Mouse (Mus musculus): ENCODE data around the gene Akr1b7.
"Not testable (repeated sequence)": the region's sequence is repeated elsewhere in the genome, so short reads cannot be mapped to it uniquely, and the experiment has no call there.

Gene Akr1b7

DNA sequence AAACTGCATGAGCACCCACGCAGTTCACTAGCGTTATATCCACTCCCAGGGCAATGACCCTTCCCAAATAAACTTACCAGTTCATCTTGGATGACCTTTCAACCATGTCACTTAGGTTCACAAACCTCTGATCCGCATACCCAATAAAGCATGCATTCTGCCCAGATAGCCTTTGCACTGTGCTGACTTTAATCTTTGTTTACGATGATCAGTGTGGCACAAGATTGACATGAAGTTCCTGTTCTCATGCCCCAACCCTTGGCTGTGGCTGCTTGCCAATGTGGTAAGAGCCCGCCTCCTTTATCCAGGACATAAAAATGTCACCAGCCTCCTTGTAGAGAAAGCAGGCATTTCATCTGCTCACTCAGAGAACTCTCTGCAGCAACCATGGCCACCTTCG lies at the start of gene Akr1b7:
Gene Akr1b7 (plus strand): TSS at position 312 of the 400 bp plus-strand sequence.
- in situ Hi-C loops (cut with MboI, MseI) = no loop called here

DNA sequence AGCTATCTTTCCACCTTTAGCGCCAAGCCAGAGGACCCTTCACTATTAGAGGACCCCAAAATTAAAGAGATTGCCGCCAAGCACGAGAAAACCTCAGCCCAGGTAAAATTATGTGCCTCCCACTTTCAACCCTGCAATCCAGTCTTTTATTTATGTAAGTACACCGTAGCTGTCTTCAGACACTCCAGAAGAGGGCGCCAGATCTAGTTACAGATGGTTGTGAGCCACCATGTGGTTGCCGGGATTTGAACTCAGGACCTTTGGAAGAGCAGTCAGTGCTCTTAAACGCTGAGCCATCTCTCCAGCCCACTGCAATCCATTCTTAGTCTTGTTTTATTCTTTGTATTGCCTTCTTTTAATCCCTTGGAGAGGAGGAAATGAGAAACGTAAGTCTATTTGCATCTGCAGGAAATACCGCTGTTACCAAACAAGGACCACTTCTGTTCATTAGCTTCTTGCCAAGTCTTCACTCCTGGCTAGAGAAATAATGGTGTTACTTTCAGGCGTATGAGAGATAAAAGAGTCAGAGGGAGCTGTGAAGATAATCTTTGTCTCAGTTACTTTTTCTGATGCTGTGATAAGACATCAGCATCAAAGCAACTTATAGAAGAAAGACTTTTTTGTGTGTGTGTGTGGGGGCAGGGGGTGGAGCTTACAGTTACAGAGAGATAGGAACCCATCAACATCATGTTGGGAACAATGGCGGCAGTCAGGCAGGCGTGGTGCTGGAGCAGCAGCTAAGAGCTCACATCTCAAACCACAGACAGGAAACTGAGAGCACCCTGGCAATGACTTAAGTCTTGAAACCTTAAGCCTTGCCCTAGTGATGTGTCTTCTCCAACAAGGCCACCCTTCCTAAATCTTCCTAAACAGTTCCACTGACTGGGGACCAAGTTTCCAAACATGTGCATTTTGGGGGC lies 47.7 kb upstream of the Akr1b7 start:
- in situ Hi-C loops (cut with MboI, MseI) = loop anchor here in 1 of 2 experiments (5.0 to 10.0 kb wide), 2 partner anchors 83 to 1770 kb away; no protein-coding TSS in a partner anchor

DNA sequence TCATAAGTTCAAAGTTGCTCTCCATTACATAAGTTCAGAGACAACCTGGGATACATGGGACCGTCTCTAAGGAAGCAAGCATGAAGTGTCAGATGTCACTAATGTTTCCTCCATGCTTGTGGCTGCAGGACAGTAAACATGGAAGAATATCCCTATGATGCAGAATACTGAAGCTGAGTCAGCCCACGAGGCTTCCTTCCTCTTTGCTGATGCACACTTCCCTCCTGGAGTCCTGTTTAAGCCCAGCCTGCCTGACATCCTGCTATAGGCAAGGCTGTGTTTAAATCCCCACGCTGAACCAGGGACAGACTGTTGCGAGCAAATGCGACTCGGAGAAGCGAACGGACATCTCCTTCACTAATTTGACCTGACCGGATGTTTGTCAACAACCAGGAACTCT lies 44.1 kb upstream of the Akr1b7 start:
- in situ Hi-C loops (cut with MboI, MseI) = loop anchor here in 1 of 2 experiments (10.0 kb wide), 1 partner anchor 1773 kb away; no protein-coding TSS in a partner anchor

DNA sequence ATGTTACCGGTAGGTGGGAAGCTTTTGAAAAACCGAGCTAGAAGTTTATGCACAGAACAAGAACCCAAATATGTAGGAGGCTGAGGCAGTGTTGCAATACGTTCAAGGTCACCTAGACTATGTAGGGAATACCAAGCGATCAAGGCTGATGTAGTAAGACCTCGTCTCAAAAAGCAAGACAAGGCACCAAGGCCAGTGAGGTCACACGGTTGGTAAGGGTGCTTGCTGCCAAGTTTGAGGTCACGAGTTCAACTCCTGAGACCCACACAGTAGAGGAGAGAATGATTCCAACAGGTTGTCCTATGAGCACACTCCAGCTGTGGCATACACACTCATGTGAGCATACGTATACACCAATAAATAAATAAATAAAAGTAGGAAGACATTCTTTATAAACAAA lies 42.1 kb upstream of the Akr1b7 start:
- in situ Hi-C loops (cut with MboI, MseI) = no loop called here

DNA sequence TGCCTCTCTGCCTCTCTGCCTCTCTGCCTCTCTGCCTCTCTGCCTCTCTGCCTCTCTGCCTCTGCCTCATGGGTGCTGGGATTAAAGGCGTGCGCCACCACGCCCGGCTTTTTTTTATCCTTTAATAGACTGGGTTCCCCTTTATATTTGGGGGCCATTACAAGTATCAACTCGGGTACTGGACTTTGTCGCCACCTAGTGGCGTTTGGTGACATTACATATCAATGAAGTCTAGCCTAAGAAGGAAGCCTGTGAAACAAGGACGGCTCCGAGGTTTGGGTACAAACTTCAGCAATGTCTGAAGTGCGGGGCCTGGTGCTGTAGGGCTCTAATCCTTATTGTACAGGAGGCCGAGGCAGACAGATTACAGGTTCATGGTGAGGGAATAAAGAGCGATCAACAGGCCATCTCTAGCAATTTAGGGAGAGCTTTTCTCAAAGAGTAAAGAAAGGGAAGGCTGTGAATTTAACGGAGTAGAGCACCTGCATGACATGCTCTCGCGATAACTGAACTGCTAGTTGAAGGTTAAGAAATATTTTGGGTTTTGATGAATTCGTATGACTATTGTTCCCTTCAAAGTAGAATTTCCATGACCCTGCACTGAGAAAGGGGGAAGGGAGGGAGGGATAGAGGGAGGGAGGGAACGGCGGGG lies 40.3 kb upstream of the Akr1b7 start:
- in situ Hi-C loops (cut with MboI, MseI) = no loop called here

DNA sequence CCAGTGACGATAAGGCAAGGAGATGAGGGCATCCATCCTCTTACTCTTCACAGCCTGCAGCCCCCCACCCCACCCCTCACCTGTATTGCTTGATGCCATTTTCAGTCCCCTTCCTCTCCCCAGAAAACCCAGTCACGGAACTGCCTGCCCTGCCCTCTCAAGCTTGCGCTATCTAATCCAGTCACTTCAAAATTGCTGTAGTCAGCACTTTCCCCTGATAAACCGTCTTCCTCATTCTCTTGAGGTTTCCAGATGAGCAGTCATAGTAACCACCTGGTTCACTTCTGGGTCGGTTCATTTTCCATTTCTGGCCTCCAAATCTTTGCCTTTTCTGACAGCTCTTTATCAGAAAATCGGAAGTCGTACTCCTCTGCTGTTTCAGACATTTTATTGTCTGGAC lies 38.3 kb upstream of the Akr1b7 start:
- in situ Hi-C loops (cut with MboI, MseI) = no loop called here

DNA sequence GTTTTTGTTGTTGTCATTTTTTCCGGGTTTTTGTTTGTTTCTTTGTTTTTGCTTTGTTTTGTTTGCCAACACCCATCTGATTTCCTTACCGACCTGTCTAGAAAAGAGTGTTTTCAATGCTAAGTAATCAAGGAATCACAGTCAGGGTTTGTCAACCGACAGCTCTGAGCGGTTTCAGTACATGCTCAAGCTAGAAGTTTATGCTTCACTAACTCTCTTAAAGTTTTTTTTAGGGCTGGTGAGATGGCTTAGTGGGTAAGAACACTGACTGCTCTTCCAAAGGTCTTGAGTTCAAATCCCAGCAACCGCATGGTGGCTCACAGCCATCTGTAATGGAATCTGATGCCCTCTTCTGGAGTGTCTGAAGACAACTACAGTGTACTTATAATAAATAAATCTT lies 36.2 kb upstream of the Akr1b7 start:
- in situ Hi-C loops (cut with MboI, MseI) = not testable (repeated sequence)

DNA sequence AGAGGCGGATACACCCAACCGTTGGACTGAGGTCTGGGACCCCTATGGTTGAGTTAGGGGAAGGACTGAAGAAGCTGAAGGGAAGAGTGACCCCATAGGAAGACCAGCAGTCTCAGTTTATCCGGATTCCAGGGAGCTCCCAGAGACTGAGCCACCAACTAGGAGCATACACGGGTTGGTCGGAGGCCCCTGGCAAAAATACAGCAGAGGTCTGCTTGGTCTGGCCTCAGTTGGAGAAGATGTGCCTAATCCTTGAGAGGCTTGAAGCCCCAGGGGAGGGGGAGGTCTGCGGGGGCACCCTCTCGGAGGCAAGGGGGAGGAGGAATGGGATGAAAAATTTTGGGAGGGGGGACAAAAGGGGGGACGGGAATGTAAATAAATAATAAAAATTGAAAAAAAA lies 28.7 kb upstream of the Akr1b7 start:
- in situ Hi-C loops (cut with MboI, MseI) = loop anchor here in 1 of 2 experiments (10.0 kb wide), 1 partner anchor 611 kb away; no protein-coding TSS in a partner anchor

DNA sequence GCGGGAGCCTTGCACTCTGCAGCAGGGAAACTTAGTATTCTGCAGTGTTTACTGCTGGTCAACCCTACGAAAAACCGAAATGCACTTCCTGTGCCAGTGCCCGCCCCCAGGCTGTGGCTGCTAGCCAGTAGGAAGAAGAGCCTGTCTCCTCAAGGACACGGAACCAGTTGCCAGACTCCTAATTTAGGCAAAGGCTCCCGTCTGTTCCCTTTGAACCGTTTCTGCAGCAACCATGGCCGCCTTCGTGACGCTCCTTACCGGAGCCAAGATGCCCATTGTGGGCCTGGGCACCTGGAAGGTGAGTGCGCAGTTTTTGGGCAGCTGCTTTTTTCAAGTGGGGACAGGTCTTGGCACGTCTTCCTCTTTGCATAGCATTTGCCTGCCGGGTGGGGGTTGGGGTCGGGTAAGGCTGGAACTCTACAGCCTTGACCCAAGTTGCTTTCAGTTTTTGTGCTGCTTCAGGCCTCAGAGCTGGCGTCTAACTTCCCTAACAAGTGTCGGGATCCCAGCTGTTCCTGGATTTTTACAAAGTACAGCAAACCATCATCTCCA lies 27.9 kb upstream of the Akr1b7 start, which contains the start of gene Akr1b10:
Gene Akr1b10 (plus strand): TSS at position 109 of the 552 bp plus-strand sequence.
- in situ Hi-C loops (cut with MboI, MseI) = loop anchor here in 1 of 2 experiments (10.0 kb wide), 1 partner anchor 611 kb away; no protein-coding TSS in a partner anchor

DNA sequence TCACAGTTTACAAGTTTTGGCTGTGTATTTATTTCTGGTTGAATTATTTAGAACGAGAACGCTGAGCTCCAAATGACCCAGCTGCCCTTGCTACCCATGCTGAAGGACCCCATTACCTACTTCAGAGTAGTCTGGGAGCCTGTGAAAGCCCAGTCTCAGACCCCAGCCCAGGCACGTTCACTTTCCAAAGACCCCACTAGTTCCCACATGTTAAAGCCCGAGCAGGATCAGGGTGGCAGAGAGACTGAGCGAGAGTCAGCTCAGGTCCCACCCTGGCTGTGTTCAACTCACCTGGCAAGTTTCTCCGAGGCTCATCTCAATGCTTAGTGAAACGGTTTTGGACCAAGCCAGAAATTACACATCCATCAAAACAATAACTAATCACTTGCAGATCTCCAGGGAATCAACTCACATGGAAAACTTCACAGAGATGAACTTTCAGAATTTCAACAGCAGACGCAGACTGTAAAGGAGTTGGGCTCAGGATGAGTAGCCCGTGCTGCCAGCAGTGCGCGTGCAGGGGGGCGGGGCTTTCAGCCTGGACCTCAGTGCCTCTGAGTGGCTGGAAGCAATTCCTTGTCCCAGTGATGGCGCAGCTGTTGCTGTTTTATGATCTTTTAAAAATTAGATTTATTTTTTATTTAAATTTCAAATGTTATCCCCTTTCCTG lies 27.3 kb upstream of the Akr1b7 start:
- in situ Hi-C loops (cut with MboI, MseI) = loop anchor here in 1 of 2 experiments (10.0 kb wide), 1 partner anchor 610 kb away; no protein-coding TSS in a partner anchor

DNA sequence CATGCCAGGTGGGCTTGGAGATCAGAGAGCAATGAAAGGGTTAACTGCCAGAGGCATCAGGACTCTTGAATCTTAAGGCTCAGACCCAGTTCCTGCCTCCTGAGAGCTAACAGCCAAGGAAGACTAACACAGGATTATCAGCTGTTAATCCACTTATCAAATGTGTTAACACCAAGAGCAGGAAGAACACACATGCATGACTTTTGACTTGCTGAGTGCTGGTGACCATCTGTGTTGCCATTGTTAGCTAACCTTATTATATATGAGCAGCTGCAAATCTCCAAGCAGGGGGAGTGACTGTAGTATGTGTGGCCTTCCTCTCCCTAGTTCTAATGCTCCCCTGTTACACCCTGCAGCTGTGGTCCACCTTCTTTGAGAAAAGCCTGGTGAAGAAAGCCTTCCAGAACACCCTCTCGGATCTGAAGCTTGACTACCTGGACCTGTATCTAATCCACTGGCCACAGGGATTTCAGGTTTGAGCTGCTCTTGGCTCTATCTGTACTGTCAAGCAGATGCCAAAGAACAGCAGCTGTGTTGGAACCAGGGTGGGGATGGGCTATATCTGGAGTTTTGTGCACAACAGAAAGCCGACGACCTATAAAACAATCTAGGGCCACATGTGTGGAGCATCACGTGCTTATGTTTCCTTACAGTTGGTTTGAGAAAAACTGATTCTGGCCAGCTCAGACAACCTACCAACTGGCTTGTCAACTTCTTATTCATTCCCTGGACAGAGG lies 23.5 kb upstream of the Akr1b7 start:
- in situ Hi-C loops (cut with MboI, MseI) = loop anchor here in 1 of 2 experiments (10.0 kb wide), 1 partner anchor 606 kb away; no protein-coding TSS in a partner anchor

DNA sequence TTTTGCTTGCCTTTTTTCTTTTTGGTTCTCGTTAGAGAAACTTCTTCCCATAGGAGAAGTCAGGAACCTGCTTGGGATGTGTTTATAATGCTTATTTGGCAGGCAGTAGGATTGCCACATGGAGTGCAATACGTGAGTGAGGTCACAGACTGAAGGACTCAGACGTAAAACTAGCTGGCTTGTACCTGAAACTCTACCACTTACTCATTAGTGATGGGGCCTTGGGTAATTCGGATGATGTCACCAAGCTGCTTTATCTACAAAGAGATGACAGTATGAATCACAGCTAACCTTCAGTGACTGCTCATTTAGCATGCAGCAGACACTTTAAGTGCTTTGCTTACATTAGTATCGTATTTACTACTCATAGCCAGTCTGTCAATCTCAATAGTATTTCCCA lies 16.2 kb upstream of the Akr1b7 start:
- in situ Hi-C loops (cut with MboI, MseI) = no loop called here

DNA sequence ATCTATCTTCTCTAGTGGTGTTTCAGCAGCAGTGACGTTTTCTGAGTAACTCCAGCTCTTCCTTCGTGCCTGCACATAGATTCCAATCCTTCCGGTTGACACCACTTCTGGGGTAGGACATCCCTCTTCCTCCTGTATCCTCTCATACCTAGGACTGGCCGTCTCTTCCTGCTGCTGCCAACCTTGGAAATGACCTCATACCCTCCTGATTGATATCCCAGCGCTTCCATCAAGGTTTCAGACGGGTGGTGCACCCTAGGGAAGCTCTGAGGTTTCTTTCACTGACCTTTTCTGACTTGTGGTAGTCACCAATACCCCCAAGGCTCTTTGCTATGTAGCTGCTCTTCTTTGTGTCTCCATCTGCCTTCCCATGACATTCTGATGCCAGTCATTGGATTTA lies 13.7 kb upstream of the Akr1b7 start:
- in situ Hi-C loops (cut with MboI, MseI) = no loop called here

DNA sequence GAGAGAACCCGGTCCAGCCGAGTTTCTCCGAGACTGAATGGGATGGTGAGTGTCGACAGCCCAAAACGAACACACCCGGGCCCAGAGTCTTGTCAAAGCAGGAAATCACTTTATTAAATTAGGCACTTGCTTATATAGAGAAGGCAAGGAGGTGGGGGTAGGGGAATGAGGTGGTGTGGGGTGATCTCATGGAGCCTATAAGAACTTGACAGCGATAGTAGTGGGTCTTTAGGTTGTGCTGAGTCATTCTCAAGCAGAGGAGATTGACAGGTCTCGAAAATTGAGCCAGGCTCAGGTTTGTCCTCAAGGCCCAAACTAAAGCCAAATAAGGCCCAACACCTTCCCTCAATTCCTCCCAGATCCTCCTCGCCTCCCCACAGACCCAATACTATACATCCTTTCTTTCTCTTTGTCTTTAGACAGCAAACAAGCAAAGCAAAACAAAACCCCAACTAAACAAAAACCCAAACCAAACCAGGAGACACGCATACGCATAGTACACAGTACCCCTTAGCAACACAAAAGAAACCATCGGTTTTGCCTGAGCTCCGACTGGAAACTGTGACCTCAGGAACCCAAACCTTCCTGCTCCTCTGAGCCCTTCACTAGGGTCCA lies 12.4 kb upstream of the Akr1b7 start:
- in situ Hi-C loops (cut with MboI, MseI) = no loop called here

DNA sequence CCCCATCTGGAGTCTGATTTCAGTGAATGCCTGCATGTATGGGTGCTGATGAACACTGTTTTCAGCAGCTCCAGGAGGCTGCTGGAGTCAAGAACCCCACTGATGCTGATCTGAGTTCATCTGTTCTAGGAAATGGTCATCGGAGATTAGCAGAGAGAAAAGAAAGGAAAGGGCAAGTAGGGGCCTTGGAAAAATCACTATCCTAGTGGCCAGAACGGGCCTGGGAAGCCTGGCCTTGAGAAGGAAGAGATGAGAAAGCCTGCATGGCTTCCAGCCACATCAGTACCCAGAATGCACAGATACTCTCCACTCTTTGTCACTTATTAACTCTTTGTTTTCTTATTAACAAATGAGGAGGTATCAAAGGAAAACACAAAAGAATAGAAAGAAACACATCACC lies 11.4 kb upstream of the Akr1b7 start:
- in situ Hi-C loops (cut with MboI, MseI) = no loop called here

DNA sequence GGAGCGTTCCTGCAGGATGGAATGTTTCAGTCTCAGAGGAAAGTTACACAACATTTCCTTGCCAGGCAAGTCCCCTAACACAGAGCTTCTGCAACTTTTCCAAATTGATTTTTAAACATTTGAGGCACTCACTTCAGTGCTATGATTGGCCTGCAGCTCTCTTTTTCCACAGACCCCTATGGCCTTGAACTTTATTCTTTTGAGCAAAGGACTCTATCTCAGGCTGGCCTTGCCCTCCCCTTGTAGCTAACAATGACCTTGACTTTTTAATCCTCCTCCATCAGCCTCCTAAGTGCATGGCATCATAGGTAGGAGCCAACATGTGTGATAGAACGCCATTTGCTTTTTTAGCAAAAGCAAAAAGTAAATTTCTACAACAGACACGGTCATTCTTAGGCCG lies 5.4 kb upstream of the Akr1b7 start:
- in situ Hi-C loops (cut with MboI, MseI) = no loop called here

DNA sequence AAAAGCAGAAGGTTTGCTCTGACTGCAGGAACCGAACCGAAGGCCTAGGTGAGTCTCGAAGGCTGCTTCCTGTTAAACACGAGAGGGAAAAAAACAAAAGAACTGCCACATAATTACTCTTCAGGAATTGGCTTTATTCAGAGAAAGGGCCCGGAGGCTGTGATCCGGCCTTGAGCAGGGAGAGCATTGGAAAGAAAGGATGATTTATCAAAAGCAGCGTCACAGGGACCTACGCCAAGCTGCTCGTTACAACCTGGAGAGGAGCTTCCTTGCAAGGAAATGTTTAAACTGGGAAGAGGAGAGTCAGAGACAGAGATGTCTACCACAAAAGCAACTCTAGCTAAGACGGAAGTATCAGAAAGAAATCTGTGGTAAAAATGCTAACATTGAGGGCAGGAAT lies 4.7 kb upstream of the Akr1b7 start:
- in situ Hi-C loops (cut with MboI, MseI) = no loop called here

DNA sequence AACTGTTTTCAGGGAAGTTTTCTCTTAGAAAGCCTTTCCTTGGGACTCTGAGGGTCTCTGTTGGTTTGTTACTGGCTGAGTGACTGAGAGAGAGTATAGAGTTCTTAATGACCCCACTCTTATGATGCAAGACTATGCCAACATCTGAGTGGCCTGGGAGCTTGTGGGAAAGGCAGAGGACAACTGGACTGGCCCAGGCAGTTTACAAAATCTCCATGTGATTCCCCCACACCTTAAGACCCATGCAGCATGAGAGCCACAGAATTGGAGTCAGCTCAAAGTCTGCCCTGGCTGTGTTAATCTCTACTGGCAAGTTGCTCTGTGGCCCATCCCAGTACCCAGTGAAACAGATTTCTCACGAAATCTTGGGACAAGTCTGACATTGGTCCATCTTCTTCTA lies 554 bp downstream of the Akr1b7 start:
- in situ Hi-C loops (cut with MboI, MseI) = no loop called here

DNA sequence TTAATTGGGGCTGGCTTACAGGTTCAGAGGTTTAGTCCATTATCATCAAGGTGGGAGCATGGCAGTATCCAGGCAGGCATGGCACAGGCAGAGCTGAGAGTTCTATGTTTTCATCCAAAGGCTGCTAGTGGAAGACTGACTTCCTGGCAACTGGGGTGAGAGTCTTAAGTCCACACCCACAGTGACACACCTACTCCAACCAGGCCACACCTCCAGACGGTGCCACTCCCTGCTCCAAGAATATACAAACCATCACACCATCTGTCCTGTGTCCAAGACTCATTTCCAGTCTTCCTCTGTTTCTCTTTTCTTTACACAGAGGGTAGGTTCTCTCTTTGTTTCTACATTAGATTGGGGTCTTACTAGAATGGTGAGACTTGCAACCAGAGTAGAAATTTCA lies 1.3 kb downstream of the Akr1b7 start:
- in situ Hi-C loops (cut with MboI, MseI) = not testable (repeated sequence)

DNA sequence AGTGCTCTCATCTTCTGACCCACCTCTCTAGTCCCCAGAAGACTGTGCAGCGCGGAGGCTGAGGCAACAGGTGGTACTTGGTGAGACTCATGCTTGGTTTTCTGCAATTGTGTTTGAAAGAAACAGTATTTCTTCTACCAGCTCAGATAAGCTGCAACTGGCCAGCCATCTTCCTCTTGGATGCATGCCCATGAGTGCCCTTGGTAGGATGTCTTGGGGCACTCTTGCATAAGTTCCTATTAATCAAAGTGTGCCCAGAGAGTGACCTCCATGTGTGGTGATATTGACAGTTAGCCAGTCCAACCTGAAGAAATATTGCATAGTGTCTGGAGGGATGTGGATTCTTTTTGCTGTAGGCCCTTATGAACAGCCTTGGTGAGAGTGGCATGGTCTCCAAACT lies 4.4 kb downstream of the Akr1b7 start:
- in situ Hi-C loops (cut with MboI, MseI) = no loop called here

Measured in T-helper 17 cell (primary cell).